Mouse (Mus musculus): ENCODE measurements at regions not wholly inside any gene's neighbourhood (a gene's known extent, or its start where the extent isn't known, plus 50 kb on each side); places are given as distances from the start of the nearest gene placed in this dataset.
A peak's percentile ranks its signal among the peaks of the same experiment; 100 is the strongest.

DNA sequence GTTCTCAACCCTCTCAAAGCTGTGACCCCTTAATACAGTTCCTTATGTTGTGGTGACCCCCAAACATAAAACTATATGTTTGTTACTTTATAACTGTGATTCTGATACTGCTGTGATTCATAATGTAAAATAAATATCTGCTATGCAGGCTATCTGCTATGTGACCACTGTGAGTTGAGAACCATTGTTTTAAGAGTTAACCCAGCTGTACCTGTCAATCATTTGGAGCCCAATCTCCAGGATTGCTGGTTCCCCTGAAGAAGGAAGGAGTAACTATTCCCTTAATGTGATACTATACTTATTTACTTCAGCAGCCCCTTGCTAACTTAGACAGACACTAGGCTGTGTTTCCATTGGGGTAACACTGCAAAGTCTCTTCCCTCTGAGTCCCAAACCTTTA is 400.5 kb downstream of the Nbas start:
- no peak for DNase-seq (ENCODE audit: low read depth, low spot score)

DNA sequence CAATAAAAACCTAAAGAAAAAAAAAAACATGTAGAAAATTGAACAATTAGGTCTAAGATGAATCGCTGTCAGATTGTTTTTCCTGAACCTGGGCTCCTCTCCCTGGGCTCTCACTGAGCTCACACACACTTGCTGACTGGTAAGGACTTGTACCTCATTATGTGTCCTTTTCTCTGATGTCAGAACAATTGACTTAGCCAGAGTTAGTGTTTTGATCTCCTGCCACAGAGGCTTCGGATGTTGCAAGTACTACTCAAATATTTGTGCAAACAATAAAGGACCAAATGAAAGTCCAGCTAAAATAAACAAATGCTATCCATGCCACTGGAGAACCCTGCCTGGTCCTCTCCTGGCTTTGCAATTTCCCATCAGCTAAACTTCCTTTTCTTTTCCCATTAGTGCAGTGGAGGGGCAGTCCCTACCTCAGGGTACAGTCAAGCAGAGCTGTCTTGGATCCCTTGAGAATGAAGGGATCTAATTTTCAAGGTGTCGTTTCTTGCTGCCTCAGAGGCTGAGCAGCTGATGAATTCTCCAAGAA is 399.6 kb downstream of the Nbas start:
- DNase-seq (ENCODE audit: low read depth, low spot score): no peak

DNA sequence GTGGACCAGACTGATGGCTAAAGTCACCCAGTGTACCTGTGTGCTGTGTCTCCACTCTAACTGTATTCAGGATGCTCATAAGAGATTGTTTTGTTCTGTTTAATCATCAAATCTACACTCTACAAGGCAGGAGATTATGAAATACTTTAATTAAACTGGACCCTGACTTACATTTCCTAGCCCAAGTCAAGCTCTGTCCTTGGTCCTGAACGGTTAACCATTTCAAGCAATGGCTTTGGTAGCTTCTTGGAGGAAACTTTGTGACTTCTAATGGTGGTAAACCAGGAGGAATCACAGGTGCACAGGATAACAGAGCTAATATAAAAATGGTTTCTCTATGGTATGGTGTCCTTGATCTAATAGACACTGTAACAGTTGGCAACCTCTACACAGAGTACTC is 370.4 kb downstream of the Nbas start:
- DNase-seq (ENCODE audit: low read depth, low spot score): peak; percentile 71

Data from forelimb bud, embryonic 11.5 days (tissue).